Mouse (Mus musculus) intestine, embryonic 14.5 days (tissue): ENCODE results near the gene Olfr729. TPM values are rescaled to one million over a fixed set of nuclear protein-coding genes. Genes with fewer than 3 reads are reported as not detected.

ENCODE experiments used
- ATAC-seq: fragments of 200-750 bp; cut with Nextera tagmentation; replicated peaks from 2 replicates; pipeline ENCODE4 v1.8.0; 2017; ENCODE audit warnings: low read depth, moderate number of reproducible peaks, moderate TSS enrichment, moderate library complexity; ENCODE audit not compliant: low FRiP score, low TSS enrichment
- DNase-seq: peaks from one replicate; pipeline ENCODE4 v3.0.0-alpha.2; 2018; ENCODE audit warnings: low spot score
- H3K27ac ChIP-seq: fragments of 300-500 bp; sonication (generic); 2 replicates; pipeline ENCODE4 v1.5.1; 2014; ENCODE audit warnings: low read depth, mild to moderate bottlenecking, control low read depth
- H3K27me3 ChIP-seq: fragments of 300-500 bp; sonication (generic); replicated peaks from 2 replicates; pipeline ENCODE4 v1.6.1; 2014; ENCODE audit warnings: low read length, control low read depth; ENCODE audit not compliant: control insufficient read depth, insufficient read depth
- H3K36me3 ChIP-seq: fragments of 300-500 bp; sonication (generic); 2 replicates; pipeline ENCODE4 v1.6.1; 2014; ENCODE audit warnings: low read length, control low read depth; ENCODE audit not compliant: control insufficient read depth, insufficient read depth
- H3K4me1 ChIP-seq: fragments of 300-500 bp; sonication (generic); replicated peaks from 2 replicates; pipeline ENCODE4 v1.6.1; 2014; ENCODE audit warnings: low read length, control low read depth, mixed read lengths; ENCODE audit not compliant: control insufficient read depth, insufficient read depth
- H3K4me2 ChIP-seq: fragments of 300-500 bp; sonication (generic); 2 replicates; pipeline ENCODE4 v1.6.1; 2014; ENCODE audit warnings: low read length
- H3K4me3 ChIP-seq: fragments of 300-500 bp; sonication (generic); 2 replicates; pipeline ENCODE4 v1.5.1; 2014; ENCODE audit warnings: low read depth, low read length, control low read depth, mixed read lengths
- H3K9ac ChIP-seq: fragments of 300-500 bp; sonication (generic); 2 replicates; pipeline ENCODE4 v1.6.1; 2014; ENCODE audit warnings: mild to moderate bottlenecking, low read length
- H3K9me3 ChIP-seq: fragments of 300-500 bp; sonication (generic); 2 replicates; pipeline ENCODE4 v1.6.1; 2016; ENCODE audit warnings: low read length, control low read depth; ENCODE audit not compliant: control insufficient read depth
- WGBS: fragments of 180-500 bp; shearing (Covaris S2); extraction: QIAGEN DNeasy Blood & Tissue Kit; methylation state at CpG from one replicate; pipeline ENCODE4 v1.1.7; 2014; 5-methylcytosine and 5-hydroxymethylcytosine counted together
- polyA plus RNA-seq: library from polyadenylated mRNA; unstranded; fragments of >200 nt; fragmentation: Nextera tagmentation; extraction: Ambion mirVana; gene quantifications from 2 replicates; pipeline ENCODE4 v1.2.1, GENCODE M21; 2014

Olfr729 gene
- not detected in 2 replicates for polyA plus RNA-seq

GRCm38 (mm10) chr14:50152810-50153209 is at the start of gene Olfr729:
Gene Olfr729, minus strand, starts transcription at chr14:50152910.
- Histone ChIP-seq H3K36me3 (no peaks in the 10 kb centered on the region), H3K4me2 (no peak within 1 kb of the TSS), H3K27me3 (no peaks in the 10 kb centered on the region), H3K9ac (no peak within 1 kb of the TSS), H3K4me1 (no peaks in the 10 kb centered on the region), H3K4me3 (no peak within 1 kb of the TSS), H3K9me3 (no peaks in the 10 kb centered on the region), H3K27ac (no peak within 1 kb of the TSS)
- no peak for ATAC-seq
- no peak for DNase-seq

DNA sequence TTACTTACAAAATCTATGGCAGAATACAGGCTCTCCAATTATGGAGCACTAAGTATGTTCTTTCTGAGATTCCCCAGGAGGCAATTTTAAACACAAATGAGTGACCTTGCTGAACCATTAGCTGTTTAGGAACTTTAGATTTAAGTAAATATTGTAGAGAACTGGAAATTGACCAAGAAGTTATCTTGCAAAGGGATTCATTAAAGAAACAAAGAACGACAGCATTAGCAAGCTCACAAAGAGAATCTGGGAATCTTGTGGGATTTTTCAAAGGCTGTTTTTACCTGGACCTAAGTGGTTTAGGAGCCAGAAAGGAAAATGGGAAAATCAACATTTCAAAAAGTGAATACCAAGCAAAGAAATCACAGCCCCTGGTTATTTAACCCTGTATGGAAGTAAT is 35.4 kb upstream of the Olfr729 start, which contains the start of gene Olfr730:
Gene Olfr730, minus strand, starts transcription at position 101 of the 400 bp plus-strand sequence.
- Histone ChIP-seq H3K27me3 (no peaks in the 10 kb centered on the region), H3K4me3 (no peak within 1 kb of the TSS), H3K4me1 (no peaks in the 10 kb centered on the region), H3K9ac (no peak within 1 kb of the TSS), H3K9me3 (no peaks in the 10 kb centered on the region), H3K36me3 (no peaks in the 10 kb centered on the region), H3K4me2 (no peak within 1 kb of the TSS), H3K27ac (no peak within 1 kb of the TSS)
- 34% methylated on average over 1 of the region's 1 CpGs for WGBS
- ATAC-seq (no peak), DNase-seq (no peak)

- DNase-seq: no peak
- Histone ChIP-seq H3K4me1 (no peaks in the 10 kb centered on the region), H3K4me2 (no peak within 1 kb of the TSS), H3K4me3 (no peak within 1 kb of the TSS), H3K27ac (no peak within 1 kb of the TSS), H3K36me3 (no peaks in the 10 kb centered on the region), H3K9ac (no peak within 1 kb of the TSS), H3K27me3 (no peaks in the 10 kb centered on the region), H3K9me3 (no peaks in the 10 kb centered on the region)
- no peak for ATAC-seq
- WGBS: 81% methylated on average over 5 of the region's 5 CpGs
These were observed 10.1 kb downstream of the Olfr729 start, which contains the start of gene Olfr728 for GRCm38 (mm10) chr14:50142580-50142979. Gene Olfr728, minus strand, starts transcription at chr14:50142680.

- no peaks in the 10 kb centered on the region for H3K36me3 ChIP-seq
- ATAC-seq (no peak), DNase-seq (no peak)
- H3K9ac ChIP-seq: no peak within 1 kb of the TSS
- 85% methylated on average over 1 of the region's 1 CpGs for WGBS
- H3K27ac ChIP-seq: no peak within 1 kb of the TSS
- no peaks in the 10 kb centered on the region for H3K4me1 ChIP-seq
- H3K9me3 ChIP-seq: no peaks in the 10 kb centered on the region
- no peak within 1 kb of the TSS for H3K4me3 ChIP-seq
- H3K27me3 ChIP-seq: no peaks in the 10 kb centered on the region
- no peak within 1 kb of the TSS for H3K4me2 ChIP-seq
These were observed 29.8 kb downstream of the Olfr729 start, which contains the start of gene Olfr727 for GRCm38 (mm10) chr14:50122886-50123285. Gene Olfr727, plus strand, starts transcription at chr14:50123186.

Other genes with a start within 250 kb of the Olfr729 start
- not detected in 2 replicates for gene Olfr723, start 221.1 kb downstream of the Olfr729 start, polyA plus RNA-seq
- gene Olfr724, start 189.6 kb downstream of the Olfr729 start, polyA plus RNA-seq: not detected in 2 replicates
- gene Olfr725, start 112.5 kb downstream of the Olfr729 start, polyA plus RNA-seq: not detected in 2 replicates
- not detected in 2 replicates for gene Olfr726, start 62.0 kb downstream of the Olfr729 start, polyA plus RNA-seq
- not detected in 2 replicates for gene Olfr727, start 29.7 kb downstream of the Olfr729 start, polyA plus RNA-seq
- not detected in 2 replicates for gene Olfr728, start 10.2 kb downstream of the Olfr729 start, polyA plus RNA-seq
- not detected in 2 replicates for gene Olfr730, start 35.3 kb upstream of the Olfr729 start, polyA plus RNA-seq
- not detected in 2 replicates for gene Olfr731, start 89.0 kb upstream of the Olfr729 start, polyA plus RNA-seq
- not detected in 2 replicates for gene Olfr732, start 131.3 kb upstream of the Olfr729 start, polyA plus RNA-seq
- not detected in 2 replicates for gene Olfr733, start 148.6 kb upstream of the Olfr729 start, polyA plus RNA-seq
- gene Olfr734, start 173.9 kb upstream of the Olfr729 start, polyA plus RNA-seq: not detected in 2 replicates
- gene Olfr735, start 196.0 kb upstream of the Olfr729 start, polyA plus RNA-seq: not detected in 2 replicates
- not detected in 2 replicates for gene Tlr11, start 205.0 kb upstream of the Olfr729 start, polyA plus RNA-seq
- not detected in 2 replicates for gene Olfr736, start 228.3 kb upstream of the Olfr729 start, polyA plus RNA-seq